Mouse (Mus musculus) testis, adult 2 months (tissue): ENCODE data around the gene Gse1. TPM values are rescaled to one million over a fixed set of nuclear protein-coding genes. Genes with fewer than 3 reads are reported as not detected.

ENCODE experiments used
- H3K27ac ChIP-seq: fragments of 200-500 bp; 2 replicates; pipeline ENCODE4 v1.5.1; 2012; ENCODE audit warnings: low read depth, low read length; ENCODE audit not compliant: control insufficient read depth, insufficient read depth
- H3K27me3 ChIP-seq: fragments of 200-500 bp; 2 replicates; pipeline ENCODE4 v1.6.1; 2012; ENCODE audit warnings: mild to moderate bottlenecking, low read length, moderate library complexity; ENCODE audit not compliant: control insufficient read depth, insufficient read depth
- H3K36me3 ChIP-seq: fragments of 200-500 bp; 2 replicates; pipeline ENCODE4 v1.6.1; 2012; ENCODE audit warnings: mild to moderate bottlenecking, low read length; ENCODE audit not compliant: control insufficient read depth, insufficient read depth
- H3K4me1 ChIP-seq: fragments of 200-500 bp; 2 replicates; pipeline ENCODE4 v1.6.1; 2012; ENCODE audit warnings: low read length; ENCODE audit not compliant: control insufficient read depth, insufficient read depth
- H3K4me3 ChIP-seq: fragments of 200-500 bp; 2 replicates; pipeline ENCODE4 v1.5.1; 2012; ENCODE audit warnings: low read depth, mild to moderate bottlenecking, low read length, moderate library complexity, mixed read lengths; ENCODE audit not compliant: control insufficient read depth
- CTCF ChIP-seq: fragments of 200-500 bp; IDR thresholded peaks from 2 replicates; pipeline ENCODE4 v1.5.1; 2012; ENCODE audit warnings: low read depth, mild to moderate bottlenecking, inconsistent platforms, low read length, moderate library complexity; ENCODE audit not compliant: control insufficient read depth, insufficient read depth, insufficient replicate concordance
- POLR2A ChIP-seq: fragments of 200-500 bp; IDR thresholded peaks from 2 replicates; pipeline ENCODE4 v1.6.1; 2012; ENCODE audit warnings: low read depth, mild to moderate bottlenecking, inconsistent platforms, low read length, moderate library complexity; ENCODE audit not compliant: control insufficient read depth
- polyA plus RNA-seq: library from polyadenylated mRNA; depleted of rRNA; stranded (reverse); fragments of >200 nt; gene quantifications from 2 replicates; pipeline ENCODE4 v1.2.3, GENCODE M21; 2012

Gse1 gene
- polyA plus RNA-seq, 1 experiment = 4.0 TPM

- Histone ChIP-seq H3K27ac (no peak overlapping the region), H3K27me3 (no peaks in the 10 kb centered on the region), H3K4me3 (no peak overlapping the region), H3K4me1 (peaks cover 4% of the 10 kb centered on the region; the same call in 1 of the 2 replicates), H3K36me3 (no peaks in the 10 kb centered on the region)
- no peak for TF ChIP-seq CTCF
Measured at GRCm38 (mm10) chr8:120302941-120303675, 74.9 kb downstream of the Gse1 start.

- Histone ChIP-seq H3K27ac (no peak overlapping the region), H3K4me1 (no peaks in the 10 kb centered on the region; the same call in 1 of the 2 replicates), H3K36me3 (no peaks in the 10 kb centered on the region), H3K27me3 (no peaks in the 10 kb centered on the region), H3K4me3 (no peak overlapping the region)
- TF ChIP-seq CTCF = no peak
- no peak for TF ChIP-seq POLR2A
Measured at GRCm38 (mm10) chr8:120304097-120304496, 75.8 kb downstream of the Gse1 start.

GRCm38 (mm10) chr8:120305800-120306385, 77.6 kb downstream of the Gse1 start:
- TF ChIP-seq CTCF (no peak), POLR2A (no peak)
- Histone ChIP-seq H3K27me3 (no peaks in the 10 kb centered on the region), H3K27ac (no peak overlapping the region), H3K4me1 (no peaks in the 10 kb centered on the region), H3K4me3 (no peak overlapping the region), H3K36me3 (no peaks in the 10 kb centered on the region)

GRCm38 (mm10) chr8:120307103-120307502, 78.8 kb downstream of the Gse1 start:
- no peaks in the 10 kb centered on the region for H3K27me3 ChIP-seq
- H3K4me3 ChIP-seq = no peak overlapping the region
- H3K4me1 ChIP-seq = no peaks in the 10 kb centered on the region
- H3K36me3 ChIP-seq = no peaks in the 10 kb centered on the region
- no peak overlapping the region for H3K27ac ChIP-seq
- no peak for TF ChIP-seq CTCF
- TF ChIP-seq POLR2A = no peak

- Histone ChIP-seq H3K27me3 (no peaks in the 10 kb centered on the region), H3K36me3 (no peaks in the 10 kb centered on the region), H3K27ac (no peak overlapping the region), H3K4me3 (no peak overlapping the region), H3K4me1 (no peaks in the 10 kb centered on the region)
- TF ChIP-seq POLR2A (no peak), CTCF (no peak)
Measured at GRCm38 (mm10) chr8:120307528-120307927, 79.3 kb downstream of the Gse1 start.

- H3K27me3 ChIP-seq = no peaks in the 10 kb centered on the region
- no peaks in the 10 kb centered on the region for H3K36me3 ChIP-seq
- no peaks in the 10 kb centered on the region for H3K4me1 ChIP-seq
- TF ChIP-seq POLR2A (no peak), CTCF (no peak)
- no peak overlapping the region for H3K27ac ChIP-seq
- H3K4me3 ChIP-seq = no peak overlapping the region
Measured at GRCm38 (mm10) chr8:120308131-120308530, 79.9 kb downstream of the Gse1 start.

- no peaks in the 10 kb centered on the region for H3K36me3 ChIP-seq
- no peaks in the 10 kb centered on the region for H3K27me3 ChIP-seq
- H3K4me3 ChIP-seq = no peak overlapping the region
- H3K4me1 ChIP-seq = no peaks in the 10 kb centered on the region
- H3K27ac ChIP-seq = no peak overlapping the region
- no peak for TF ChIP-seq CTCF
- no peak for TF ChIP-seq POLR2A
Measured at GRCm38 (mm10) chr8:120308553-120308952, 80.3 kb downstream of the Gse1 start.
